Mouse (Mus musculus): ENCODE measurements around the gene Gabrb3.

Gene Gabrb3

GRCm38 (mm10) chr7:57532676-57533075 is 113.2 kb downstream of the Gabrb3 start:
- DNase-seq (ENCODE audit: low spot score): no peak

DNA sequence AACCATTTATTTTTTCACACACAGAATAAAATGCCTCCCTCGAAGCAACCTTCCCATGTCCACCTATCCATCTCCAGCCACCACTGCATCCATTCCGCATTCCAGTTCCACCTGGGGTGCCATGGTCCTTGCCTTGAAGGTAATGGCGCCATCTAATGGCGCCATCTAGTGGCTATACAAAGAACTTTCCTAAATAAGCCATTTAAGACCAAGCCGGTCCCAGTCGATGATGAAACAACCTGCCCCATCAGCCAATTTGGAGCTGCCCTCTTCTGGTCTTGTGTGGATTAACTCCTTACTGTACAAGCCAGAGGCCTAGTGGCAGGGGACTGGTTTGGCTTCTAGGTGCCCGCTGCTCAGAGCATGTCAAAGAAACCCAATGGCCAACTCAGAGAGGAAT is 119.1 kb downstream of the Gabrb3 start:
- no peak for DNase-seq (ENCODE audit: low spot score)

GRCm38 (mm10) chr7:57560732-57561436 is 141.4 kb downstream of the Gabrb3 start:
- no peak for DNase-seq (ENCODE audit: low spot score)

- no peak for DNase-seq (ENCODE audit: low spot score)
Observed at GRCm38 (mm10) chr7:57564403-57564802, 144.9 kb downstream of the Gabrb3 start.

DNA sequence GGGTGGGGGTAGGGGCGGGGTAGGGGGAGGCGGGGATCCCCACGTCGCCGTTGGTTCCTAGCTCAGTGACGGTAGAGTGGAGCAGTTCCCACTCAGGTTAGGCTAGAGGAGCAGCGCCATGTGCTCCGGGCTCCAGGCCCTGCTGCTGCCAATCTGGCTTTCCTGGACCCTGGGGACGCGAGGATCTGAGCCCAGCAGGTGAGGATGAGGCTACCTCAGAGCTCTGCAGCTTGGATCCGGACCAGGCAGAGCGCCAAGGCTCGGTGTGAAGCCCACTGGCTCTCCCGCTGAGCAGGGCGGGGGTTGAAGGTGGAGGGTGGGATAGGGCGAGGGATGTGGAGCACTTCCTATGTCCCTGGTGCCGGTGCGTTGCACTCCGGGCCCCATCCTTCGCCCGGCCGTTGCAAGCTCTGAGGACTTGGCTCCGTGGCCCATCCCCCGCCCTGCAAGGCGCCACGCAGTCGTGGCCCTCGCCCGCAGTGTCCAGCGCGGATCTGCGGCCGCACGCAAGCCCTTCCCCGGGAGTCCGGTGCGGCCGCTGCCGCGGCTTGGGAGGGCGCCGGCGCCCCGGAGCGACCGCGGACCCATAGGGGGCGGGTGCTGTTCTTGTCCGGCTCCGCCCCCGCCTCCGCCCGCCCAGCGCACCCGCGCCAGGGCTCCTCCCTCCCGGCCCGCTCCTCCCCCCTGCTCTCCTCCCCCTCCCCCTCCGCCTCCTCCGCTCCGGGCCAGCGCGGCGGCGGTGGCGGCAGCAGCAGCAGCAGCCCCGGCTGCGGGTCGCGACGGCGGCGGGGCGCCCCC is 171.2 kb downstream of the Gabrb3 start:
- DNase-seq (ENCODE audit: low spot score): peak; percentile 9

GRCm38 (mm10) chr7:57591249-57591577 is 171.7 kb downstream of the Gabrb3 start:
- DNase-seq (ENCODE audit: low spot score): no peak

- peak; percentile 1 for DNase-seq (ENCODE audit: low spot score)
Observed at GRCm38 (mm10) chr7:57591578-57592431, 172.3 kb downstream of the Gabrb3 start.

GRCm38 (mm10) chr7:57597341-57597740 is 177.8 kb downstream of the Gabrb3 start:
- no peak for DNase-seq (ENCODE audit: low spot score)

GRCm38 (mm10) chr7:57618697-57619096 is 199.2 kb downstream of the Gabrb3 start:
- no peak for DNase-seq (ENCODE audit: low spot score)

DNA sequence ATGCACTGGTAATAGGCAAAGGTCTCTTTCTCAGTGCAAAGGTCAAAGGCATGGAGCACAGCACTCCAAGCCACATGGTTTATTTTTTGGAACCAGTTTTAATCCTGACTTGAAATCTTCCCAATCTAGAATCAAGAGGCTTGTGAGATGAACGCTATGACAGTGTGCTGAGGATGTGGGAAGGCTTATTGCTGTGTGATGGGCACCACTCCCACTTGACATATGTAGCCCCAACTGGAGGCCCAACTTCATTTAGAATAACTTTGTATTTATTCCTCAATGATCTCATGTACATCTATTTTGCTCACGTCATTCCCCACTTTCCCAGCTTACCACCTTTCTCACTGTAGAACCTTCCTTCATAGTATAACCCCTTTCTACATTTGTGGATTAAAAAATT is 200.5 kb downstream of the Gabrb3 start:
- no peak for DNase-seq (ENCODE audit: low spot score)

GRCm38 (mm10) chr7:57623718-57624117 is 204.2 kb downstream of the Gabrb3 start:
- DNase-seq (ENCODE audit: low spot score): no peak

GRCm38 (mm10) chr7:57635026-57635425 is 215.5 kb downstream of the Gabrb3 start:
- no peak for DNase-seq (ENCODE audit: low spot score)

DNA sequence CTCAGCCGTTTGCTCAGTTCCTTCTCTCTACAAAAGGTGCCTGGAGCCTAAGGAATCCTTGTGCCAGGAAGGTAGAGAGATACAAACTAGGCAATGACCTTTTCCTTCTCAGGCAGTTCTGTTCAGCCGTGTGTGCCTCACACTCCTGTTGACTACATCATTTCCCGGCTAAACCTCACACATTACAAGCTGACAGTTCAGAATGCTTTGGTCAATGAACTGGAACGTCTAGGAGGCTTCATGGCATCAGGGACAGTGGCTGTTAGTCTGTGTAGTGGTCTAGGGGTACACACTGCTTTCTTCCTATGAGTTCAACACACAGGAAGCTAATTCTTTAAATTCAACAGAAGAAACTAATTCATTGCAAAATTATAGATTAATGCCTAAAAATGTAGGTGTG is 216.2 kb downstream of the Gabrb3 start:
- DNase-seq (ENCODE audit: low spot score): no peak

DNA sequence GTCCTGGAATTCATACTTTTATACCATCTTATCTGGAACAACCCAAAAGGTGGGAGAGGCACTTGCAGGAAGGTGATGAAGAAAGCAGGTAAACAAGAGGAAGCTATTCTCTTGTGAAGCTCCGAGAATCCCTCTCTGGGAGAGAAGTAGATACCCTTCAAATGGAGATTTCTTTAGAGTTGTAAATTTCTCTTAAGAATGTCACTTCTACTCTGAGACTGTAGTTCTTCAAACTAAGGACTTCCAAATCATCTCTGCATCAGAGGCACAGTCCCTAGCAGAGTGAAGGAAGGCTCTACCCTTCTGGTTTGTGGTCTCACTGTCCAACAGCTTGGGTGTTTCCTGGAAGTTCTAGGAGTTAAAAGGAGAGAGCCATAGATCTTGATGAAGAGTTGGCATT is 221.3 kb downstream of the Gabrb3 start:
- no peak for DNase-seq (ENCODE audit: low spot score)

- DNase-seq (ENCODE audit: low spot score): no peak
Observed at GRCm38 (mm10) chr7:57647345-57647744, 227.9 kb downstream of the Gabrb3 start.

DNA sequence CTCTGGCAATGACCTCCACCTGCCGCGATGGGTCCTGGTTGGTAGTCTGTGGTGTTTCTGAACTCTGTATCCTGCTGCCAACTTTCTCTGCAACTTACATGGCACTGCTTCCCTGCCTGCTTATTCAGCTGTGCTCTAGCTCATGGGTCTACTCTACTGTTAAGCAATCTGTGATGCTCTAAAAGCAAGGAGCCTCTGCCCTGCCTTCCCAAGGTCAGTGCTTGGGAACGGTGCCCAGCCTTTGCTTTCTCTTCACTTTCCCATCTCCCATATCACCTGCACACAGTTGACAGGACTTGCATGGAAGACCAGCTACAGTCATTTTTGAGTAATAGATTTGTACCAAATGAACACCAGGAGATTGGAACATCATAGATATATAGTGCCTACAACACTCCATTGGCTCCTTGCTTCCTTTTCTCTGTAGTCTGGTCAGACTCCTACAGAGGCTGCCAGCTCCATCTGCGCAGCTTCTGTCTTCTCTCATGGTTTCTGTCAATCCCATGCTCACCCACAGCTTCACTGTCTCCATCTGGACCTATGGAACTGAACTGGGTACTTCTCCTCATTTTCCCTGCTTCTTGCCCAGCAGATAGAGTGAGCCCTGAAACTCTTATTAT is 228.8 kb downstream of the Gabrb3 start:
- DNase-seq (ENCODE audit: low spot score): no peak

- DNase-seq (ENCODE audit: low spot score): no peak
Observed at GRCm38 (mm10) chr7:57677352-57677751, 257.9 kb downstream of the Gabrb3 start.

DNA sequence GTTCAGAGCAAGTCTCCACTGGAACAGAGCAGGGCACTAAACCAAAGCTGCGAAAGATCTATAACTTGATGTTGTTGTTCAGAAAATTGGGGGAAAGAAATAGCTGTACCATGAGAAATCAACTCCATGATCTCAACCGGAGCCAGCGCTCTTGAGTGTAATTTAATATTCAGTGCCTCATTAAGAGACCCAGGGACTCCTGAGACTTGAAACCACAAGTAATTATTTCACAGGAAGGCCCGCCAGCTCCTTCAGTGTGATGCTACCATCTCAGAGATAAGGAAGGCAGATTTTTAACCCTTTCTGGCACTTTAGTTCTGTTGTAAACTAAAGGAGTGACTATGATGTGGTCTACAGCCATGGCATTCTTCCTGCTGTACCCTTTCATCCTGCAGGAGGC is 270.3 kb downstream of the Gabrb3 start:
- DNase-seq (ENCODE audit: low spot score): no peak

DNA sequence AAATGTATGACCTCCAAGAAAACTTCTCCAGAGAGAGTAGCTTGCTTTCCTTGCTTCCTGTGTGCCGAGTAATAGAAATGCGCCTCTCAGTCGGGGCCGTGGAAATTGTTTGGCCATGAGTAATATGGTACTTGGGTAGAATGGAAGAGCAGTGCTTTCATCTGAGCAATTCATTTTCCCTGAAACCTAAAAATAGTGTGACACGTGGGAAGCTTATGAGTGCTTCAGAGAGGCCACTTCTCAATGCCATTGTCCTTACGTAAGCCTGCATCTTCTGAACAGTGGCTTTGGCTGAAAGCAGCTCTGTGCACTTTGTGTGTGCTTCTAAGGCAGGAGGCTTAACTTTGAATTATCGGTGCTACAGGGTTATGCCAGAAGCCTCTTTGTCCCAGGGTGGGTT is 280.9 kb downstream of the Gabrb3 start:
- no peak for DNase-seq (ENCODE audit: low spot score)

DNA sequence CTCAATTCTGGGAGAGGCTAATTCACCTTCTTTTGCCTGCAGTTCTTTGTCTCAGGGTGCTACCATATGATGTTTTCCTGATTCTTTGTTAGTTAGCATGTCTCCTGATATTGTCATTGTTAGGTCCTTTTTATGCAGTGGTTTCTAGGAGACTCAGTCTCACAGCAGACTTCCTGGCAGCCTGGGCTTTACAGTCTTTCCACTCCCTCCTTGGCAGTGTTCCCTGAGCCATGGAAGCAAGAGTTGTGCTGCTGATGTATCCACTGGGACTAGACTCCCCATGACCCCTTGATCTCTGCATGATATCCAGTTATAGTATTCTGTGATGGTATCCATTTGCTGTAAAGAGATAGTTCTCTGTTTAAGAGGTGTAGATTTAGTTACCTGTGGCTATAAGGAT is 281.6 kb downstream of the Gabrb3 start:
- DNase-seq (ENCODE audit: low spot score): no peak

DNA sequence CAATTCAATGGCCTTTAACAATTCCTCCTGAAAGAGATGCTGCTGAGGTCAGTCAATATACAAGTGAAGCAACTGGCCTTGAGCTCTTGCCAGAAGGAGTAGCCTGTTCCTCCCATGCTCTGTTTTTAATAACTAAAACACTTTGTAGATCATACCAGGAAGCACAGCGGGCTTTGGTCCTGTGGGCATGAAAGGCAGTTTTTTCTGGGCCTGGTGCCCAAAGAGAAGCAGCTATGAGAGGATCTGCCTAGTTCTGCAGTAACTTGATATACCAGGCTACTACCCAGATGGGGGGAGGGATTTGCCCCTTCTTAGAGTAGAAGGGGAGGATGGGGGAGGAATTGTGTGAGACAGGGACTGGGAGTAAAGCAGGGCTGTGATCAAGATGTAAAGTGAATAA is 284.1 kb downstream of the Gabrb3 start:
- peak; percentile 44 for DNase-seq (ENCODE audit: low spot score)

DNA sequence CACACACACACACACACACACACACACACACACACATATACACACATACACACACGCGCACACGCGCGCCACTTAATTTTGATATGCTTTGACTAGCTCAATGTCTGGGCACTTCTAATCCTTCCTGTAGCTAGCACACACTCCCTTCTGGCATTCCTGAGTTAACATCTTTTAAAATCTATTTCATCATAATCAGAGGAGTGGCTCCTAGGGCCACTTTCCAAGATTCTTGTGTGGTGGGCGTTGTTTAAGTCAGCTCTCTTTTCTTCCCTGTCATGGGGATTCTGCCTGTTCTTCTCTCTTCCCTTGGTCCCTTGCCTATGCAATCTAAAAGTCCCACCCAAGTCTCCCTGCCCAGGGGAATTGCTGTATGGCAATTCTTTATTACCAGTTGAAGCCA is 286.6 kb downstream of the Gabrb3 start:
- DNase-seq (ENCODE audit: low spot score): no peak
